Mouse (Mus musculus): ENCODE results near the gene E130309D02Rik. TPM values are rescaled to one million over a fixed set of nuclear protein-coding genes. Genes with fewer than 3 reads are reported as not detected.

E130309D02Rik gene
- polyA plus RNA-seq, 2 experiments from 2014 or later: 5.5 to 8.5 TPM

DNA sequence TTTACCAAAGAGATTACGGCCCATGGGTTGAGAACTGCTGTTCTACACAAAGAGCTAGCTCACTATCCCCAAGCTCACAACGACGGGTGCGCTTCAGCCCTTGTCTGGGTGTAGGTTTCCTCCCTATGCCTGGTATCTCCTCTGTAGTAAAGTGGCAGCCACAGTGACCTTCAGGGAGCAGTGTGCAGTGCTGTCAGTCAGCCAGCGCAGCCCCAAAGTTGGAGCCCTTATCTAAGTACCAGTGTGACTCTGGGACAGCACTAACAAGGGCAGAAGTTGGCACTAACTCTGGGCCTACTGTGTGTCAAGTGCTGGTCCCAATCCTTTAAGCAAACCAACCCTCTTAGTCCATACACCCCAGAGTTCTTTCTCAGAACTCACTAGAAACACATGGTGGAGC, 6.3 kb downstream of the E130309D02Rik start:
- ATAC-seq: no peak

DNA sequence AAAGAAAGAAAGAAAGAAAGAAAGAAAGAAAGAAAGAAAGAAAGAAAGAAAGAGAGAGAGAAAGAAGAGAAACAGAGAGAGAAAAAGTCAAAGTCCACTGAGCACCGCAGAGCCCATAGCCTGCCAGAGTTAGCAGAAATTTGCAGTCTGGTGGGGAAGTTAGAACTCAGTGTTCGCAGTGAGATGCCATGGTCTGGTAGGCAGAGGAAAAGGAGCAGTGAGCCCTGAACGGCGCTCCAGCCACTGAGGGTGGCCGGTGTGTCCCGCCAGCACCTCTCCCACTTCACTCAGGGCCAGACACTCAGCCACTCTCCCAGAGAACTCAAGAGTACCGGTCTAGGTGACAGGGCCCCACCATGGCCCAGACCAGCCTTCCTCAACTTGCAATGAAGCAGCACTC, 10.9 kb downstream of the E130309D02Rik start:
- ATAC-seq: no peak

DNA sequence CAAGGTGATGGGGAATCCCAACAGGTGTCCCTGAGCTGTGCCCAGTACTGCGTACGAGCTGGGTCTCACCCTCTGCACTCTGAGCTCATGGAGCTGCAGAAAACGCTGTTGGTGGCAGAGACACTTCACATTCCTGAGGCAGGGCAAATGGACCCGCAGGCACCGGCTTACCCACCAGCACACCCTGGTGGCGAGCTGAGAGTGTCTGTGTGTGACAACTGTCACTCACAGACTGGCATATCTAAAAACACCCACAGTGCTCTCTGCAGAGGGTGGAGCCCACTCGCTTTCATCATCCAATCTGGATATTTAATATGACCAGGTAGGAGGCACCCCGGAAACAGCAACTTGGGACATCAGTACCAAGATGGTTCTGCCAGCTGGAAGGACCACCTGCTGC, 13.9 kb downstream of the E130309D02Rik start:
- no peak for ATAC-seq

DNA sequence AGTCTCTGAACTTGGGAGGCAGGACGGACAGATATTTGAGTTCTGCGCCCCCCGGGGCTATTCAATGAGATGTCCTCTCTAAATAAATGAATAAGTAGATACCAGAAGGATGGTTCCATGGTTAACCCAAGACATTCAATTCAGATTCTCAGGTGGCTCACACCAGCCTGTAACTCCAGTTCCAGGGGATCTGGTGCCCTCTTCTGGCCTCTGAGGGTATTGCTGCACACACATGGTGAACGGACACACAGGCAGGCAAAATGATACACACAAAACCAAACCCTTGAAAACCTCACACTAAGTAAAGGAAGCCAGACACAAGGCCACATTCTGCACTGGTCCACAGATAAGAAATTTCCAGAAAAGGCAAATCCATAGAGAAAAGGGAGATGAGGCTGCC, 15.5 kb downstream of the E130309D02Rik start:
- ATAC-seq: no peak

DNA sequence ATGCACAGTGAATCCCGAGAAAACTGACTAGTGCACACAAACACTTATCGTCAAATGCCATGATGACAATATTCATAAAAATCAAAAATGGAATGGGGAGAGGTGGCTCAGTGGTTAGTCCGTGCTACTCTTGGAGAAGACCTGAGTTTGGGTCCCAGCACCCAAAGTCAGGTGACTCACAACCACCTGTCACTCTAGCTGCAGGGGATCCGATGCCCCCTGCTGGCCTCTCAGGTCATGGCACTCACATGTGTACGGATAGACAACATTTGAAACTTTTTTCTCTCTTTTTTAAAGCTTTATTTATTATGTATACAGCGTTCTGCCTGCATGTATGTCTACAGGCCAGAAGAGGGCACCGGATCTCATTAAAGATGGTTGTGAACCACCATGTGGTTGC, 16.8 kb downstream of the E130309D02Rik start:
- no peak for ATAC-seq

DNA sequence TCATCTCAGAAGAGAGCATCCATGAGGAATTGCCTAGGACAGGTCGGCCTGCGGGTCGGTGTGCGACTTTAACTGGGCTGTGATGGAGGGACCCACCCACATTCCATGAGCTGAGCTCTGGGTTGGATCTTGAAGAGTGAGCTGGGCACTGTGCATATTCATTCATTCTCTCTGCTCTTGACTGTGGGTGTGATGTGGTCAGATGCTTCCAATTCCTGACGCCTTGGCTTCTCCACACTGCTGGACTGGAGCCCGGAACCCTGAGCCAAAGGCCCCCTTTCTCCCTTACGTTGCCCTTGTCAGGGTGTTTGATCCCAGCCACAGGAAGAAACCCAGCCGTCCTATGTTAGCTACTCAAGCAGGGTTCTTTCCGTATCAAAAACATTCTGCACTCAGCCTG, 17.2 kb downstream of the E130309D02Rik start:
- ATAC-seq: no peak

DNA sequence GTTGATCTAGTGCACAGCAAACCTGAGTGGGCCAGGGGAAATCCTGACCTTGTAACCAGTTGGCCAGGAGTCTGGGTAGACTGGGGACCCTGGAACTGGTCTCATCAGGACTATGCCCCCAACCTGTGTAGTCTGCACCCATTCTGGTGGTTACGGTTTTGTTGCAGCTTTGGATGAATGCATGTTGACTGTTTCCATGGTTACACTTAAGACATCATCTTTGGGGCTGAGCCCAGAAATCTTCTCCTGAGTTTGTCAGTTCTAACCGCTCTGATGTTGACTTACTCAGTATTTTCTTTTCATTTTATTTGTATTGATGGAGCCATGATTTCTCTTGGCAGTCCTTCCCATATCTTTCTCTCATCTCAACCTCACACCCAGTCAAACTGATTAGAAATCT, 19.8 kb downstream of the E130309D02Rik start:
- no peak for ATAC-seq

DNA sequence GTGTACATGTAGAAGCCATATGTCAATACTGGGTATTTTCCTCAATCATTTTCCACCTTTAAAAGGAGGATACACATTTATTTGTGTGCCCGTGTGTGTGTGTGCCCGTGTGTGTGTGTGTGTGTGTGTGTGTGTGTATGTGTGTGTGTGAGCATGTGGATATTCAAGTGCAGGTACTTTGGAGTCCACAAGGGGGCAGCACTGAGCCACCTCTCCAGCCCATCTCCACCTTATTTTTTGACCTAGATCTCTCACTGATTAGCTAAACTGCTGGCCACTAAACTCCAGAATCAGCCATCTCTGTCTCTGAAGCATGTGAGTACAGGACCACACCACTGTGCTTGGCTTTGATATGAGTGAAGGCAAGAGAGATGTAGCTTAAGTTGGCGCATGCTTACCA, 20.3 kb downstream of the E130309D02Rik start:
- no peak for ATAC-seq

DNA sequence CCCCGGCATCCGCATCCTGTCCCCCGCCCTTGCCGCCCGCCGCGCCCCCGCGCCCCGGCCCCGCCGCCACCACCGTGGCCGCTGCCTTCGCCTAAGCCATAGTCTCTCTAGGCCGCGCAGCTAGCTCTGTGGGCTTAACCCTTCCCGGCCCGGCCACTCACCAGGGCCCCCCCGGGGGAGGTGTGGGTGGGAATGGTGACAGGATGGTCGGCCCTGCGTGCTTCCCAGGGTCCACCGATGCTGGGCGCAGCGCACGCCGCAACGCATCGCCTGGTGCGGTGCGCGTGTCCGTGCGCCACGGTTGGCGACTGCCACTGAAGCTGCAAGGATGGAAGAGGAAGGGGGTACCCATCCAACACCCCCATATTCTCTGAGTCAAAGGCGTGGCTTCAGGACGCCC, 21.8 kb downstream of the E130309D02Rik start, which contains the start of gene Zfp853:
Zfp853 (minus strand) TSS at position 220 of the 400 bp plus-strand sequence.
- no peak for ATAC-seq

DNA sequence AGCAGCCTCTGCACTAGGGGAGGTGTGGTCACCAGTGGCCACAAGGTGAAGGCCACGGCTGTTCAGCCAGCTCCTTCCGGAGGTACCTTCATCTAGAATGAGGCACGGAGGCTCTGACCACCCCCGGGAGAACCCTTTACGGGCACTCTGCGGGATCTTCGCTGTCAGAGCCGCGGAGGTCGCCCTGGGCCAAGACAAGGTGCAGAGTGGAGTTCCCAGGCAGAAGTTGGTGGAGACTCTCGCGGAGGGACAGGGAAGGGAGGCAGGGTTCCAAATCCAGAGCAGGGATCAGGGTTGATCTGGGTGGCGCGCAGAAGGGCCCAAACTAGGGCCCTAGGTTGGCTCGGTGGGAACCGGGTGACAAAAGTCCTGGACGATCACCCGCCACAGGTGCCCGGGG, 22.3 kb downstream of the E130309D02Rik start:
- ATAC-seq: no peak

DNA sequence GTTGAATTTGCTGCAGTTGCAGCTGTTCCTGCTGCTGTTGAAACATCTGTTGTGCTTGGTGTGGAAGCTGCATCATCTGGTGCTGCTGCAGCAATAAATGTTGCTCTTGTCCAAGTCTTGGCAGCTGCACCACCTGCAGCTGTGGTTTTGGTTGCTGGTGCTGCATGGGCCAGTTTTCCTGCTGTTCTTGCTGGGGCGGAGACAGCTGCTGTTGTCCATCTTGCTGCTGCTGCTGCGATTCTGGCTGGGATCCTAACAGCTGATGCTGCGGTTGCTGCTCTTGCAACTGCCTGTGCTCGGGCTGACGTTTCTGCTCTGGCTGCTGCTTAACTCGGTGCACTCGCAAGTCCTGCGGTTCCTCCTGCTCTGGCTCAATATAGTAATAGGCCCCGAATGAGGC, 25.9 kb downstream of the E130309D02Rik start:
- no peak for ATAC-seq

DNA sequence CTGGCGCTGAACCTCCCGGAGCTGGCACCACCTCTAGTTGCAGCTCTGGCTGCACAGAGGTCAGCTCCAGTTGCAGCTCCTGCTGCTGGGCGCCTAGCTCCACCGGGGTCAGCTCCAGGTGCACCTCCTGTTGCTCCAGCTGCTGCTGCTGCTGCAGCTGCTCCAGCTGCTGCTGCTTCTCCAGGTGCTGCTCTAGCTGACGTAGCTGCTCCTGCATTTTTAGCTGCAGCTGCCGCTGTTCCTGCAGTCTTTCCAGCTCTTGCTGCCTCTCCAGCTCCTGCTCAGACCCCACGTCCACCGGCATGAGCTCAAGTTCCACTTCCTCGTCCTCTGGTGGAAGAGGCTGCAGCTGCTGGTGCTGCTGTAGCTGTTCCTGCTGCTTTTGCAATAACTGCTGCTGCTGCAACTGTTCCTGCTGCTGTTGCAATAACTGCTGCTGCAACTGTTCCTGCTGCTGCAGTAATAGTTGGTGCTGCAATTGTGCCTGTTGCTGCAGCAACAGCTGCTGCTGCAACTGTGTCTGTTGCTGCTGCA, 26.7 kb downstream of the E130309D02Rik start:
- no peak for ATAC-seq

DNA sequence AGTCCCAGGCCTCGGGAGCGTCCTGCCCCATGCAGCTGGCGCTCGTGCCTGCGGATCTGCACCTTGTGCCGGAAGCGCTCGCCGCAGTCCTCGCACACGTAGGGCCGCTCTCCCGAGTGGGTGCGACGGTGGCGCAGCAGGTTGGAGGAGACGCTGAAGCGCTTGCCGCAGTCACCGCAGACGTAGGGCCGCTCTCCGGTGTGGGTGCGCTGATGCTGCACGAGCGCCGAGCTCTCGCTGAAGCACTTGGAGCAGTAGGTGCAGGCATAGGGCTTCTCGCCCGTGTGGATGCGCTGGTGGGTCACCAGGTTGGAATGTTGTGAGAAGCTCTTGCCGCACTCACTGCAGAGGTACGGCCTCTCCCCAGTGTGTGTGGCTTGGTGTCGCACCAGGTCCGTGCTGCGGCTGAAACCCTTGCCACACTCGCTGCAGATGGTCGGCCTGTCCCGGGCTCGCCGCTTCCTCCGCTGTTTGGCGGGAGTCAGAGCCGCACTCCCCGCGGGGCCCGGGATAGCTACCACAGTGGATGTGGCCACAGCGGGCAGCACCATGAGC, 27.3 kb downstream of the E130309D02Rik start:
- no peak for ATAC-seq

DNA sequence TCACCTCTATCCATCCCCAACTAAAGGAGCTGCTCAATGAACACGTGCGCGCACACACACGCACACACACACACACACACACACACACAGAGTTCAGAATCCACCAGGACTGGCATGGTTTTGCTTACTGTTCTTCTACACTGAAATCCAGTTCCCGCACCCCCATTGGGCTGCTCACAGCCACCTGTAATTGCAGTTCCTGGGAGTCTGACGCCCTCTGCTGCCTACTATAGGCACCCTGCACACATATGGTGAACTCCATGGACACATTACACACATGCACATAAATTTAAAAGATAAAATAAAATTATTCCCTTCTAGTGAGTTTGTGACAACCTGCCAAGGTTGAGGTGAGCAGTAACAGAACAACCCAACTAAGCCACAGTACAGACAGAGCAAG, 30.4 kb downstream of the E130309D02Rik start:
- ATAC-seq: no peak

DNA sequence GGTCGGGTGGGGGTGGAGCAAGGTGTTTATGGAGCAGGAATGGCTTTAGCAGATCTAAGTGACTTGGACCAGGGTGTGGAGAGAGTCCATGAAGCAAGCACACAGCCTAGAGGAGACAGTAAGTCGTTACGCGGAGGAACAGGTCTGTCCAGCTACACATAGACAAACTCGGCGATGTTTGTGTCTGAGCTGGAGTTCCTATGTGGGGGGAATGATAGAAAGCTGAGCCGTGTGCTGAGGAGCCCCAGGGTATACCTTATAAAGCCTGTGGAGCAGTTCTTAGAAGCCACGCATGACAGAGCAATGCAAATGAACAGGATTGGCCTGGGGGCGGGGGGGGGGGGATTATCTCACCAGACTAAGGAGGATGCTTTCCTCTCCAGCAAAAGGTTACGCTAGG, 35.9 kb downstream of the E130309D02Rik start:
- no peak for ATAC-seq

DNA sequence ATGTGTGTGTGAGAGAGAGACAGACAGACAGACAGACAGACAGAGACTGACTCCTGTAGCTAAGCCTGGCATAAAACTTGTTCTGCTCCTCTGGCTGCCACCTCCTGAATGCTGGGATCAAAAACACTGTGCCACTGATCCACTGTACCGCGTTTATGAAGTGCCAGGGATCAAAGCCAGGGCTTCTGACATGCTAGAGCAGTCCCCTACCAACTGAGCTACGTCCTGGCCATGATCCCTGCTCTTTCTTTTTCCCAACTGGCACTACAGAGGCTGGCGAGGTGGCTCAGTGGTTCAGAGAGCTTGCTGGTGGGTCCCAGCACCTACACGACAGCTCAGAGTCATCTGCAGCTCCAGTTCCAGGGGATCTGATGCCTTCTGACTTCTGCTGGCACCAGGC, 39.4 kb downstream of the E130309D02Rik start:
- no peak for ATAC-seq

DNA sequence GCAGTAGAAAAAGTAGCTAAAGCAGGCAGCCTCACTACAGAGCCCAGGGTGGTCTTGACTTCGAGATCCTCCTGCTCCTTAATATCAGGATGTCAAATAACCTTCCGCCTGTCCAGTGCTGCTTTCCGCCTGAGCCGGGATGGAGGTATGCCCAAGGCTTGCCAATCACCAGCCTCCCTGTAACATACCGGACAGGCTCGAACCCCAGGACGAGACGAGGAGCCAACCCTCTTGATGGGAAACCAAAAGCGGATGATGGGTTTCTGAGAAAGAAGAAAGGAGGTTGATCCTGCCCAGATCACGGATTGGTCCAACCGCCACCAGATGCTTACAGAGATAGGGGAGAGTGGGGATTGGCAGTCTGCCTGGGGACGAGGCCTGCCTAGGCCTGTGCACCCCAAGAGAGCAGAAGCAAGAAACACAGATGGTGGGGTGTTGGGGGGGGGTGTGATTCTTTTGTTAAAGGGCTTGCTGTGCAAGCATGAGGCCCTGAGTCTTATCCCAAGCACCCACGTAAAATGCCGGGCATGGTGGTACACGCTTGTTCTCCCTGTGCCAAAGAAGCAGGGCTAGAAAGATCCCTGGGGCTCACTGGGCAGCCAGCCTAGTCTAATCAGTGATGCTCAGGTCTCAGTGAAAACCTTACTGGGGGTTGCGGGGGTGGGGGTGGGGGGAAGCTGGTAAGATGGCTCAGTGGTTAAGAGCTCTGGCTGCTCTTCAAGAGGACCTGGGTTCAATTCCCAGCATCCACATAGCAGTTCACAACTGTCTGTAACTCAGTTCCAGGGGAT, 42.4 kb downstream of the E130309D02Rik start:
- no peak for ATAC-seq

DNA sequence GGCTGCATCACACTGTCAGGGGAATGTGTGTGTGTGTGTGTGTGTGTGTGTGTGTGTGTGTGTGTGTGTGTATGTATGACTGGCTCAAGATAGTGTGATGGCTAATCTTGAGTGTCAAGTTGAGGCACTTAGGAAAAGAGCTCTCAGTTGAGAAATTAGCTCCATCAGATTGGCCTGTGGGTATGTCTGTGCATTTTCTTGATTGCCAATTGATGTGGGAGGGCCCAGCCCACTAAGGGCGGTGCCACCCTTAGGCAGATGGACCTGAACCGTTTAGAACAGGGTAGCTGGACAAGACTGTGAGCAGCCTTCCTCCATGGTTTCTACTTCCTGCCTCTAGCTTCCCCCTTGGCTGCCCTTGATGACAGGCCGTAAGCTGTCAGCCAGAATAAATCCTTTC, 43.1 kb downstream of the E130309D02Rik start:
- ATAC-seq: no peak

DNA sequence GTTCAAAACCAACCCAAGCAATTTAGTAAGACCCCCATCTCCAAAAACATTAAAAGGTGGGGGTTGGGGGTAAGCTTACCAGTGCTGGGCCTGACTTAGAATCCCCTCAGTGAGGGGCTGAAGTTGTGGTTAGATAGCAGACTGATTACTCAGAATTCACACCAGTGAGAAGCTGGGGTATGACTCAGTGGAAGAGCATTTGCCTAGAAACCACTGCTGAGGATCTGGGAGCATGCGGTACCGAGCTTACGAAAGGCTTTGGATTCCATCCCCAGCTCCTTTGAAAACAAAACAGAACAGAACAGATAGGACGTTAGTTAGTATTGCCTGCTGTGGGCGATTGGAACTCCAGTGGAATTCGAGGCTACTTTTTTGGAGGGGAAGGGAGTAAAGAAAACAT, 43.5 kb downstream of the E130309D02Rik start:
- ATAC-seq: no peak

DNA sequence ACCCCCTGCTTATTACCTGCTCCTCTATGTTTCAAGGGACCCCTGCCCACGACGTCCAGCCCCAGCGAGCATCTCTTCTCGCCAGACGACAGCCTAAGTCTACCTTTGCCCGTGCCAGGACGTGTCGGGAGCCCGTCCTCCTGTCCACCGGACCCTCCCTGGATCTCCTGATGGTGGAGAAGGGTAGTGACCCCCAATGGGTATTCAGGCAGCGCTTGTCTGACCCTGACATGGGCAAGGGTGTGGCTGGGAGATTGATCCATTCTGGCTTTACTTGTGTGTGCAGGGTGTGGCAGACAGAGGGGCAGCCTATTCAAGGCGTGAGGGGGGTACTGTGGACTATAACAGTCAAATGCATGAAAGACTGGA, 45.0 kb downstream of the E130309D02Rik start:
- ATAC-seq: no peak

DNA sequence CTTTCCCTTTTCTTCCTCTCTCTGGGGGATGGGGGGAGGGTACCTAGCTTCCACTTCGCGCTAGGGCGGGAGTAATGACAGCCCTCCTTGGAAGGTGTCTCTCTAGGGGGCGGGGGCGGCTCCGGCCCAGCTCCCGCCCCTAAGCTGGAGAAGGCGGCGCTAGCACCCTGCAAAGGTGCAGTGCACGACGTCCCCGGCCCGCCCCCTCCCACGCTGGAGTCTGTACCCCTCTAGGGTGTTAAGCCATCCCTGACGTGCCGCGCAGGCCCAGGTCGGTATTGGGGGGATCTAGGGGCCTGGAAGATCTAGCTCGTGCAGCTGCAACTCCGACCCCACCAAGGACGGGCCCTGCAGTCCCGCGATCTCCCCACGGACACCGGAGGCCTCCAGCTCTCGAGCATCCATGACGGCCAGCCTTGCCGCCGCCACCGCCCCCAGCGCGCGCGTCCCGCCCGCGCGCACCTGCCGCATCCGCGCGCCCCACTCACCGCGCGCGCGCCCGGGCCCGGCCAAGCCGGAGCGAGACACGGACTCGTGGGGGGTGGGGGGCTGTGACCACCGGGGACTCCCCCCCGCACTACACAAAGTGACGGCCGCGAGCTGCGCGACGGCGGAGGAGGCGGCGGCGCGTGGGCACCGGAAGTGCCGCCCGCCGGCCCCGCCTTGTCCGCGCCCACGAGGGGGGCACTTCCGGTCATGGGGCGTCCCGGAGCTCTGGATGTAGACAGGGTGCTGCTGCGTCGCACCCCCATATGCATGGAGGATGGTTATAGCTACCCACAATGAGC, 45.6 kb downstream of the E130309D02Rik start, which contains the start of gene Zfp316:
Zfp316 (minus strand) TSS at position 660 of the 788 bp plus-strand sequence.
- ATAC-seq: peak; percentile 69

DNA sequence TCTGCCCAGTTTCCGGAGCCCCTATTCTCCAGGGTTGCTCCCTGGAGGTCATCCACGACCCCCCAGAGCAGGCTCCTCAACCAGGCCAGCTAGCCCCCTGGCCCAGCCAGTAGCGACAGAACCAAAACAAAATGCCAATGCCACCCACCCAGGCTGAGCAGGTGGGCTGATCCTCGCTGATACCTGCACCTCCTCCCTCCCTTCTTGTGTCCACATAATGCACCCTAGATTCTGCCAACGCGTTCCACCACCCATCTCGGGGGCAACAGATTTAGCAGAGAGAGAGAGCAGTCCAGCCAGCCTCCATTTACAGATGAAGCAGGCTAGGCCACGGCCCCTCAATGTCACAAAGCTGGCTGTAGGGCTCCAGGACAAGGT, 46.2 kb downstream of the E130309D02Rik start:
- ATAC-seq: no peak

DNA sequence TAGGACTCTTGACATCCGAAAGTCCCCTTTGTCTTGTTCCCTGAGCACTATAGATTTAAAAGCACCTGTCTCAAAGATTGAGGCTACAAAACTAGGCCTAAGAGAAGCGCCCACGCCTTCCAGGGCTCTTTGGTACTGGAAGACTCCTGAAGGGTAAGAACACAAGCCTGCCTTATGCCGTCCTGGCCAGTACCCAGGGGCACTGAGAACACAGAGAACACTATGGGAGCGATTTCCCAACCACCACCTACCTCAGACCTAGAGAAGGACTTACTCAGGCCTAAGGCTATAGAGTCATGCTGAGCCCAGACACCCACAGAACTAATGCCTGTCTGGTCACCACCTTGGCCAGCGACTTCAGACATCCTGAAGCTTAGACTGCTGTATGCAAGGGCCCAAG, 48.4 kb downstream of the E130309D02Rik start:
- ATAC-seq: no peak
